Mouse (Mus musculus) B cell, adult 67 days (primary cell): ENCODE results near the gene Olfr1110. TPM values are rescaled to one million over a fixed set of nuclear protein-coding genes. Genes with fewer than 3 reads are reported as not detected.

Source experiments
- total RNA-seq, 2 experiments: library from RNA; stranded (reverse); gene quantifications; 4 replicates each; pipeline ENCODE4 v1.2.4; 2023

Gene Olfr1110
- total RNA-seq = not detected

GRCm38 (mm10) chr2:87140200-87140599, at the start of gene Olfr1110:
Gene Olfr1110, minus strand, starts transcription at chr2:87140300.

GRCm38 (mm10) chr2:87187498-87187897, 47.4 kb upstream of the Olfr1110 start, which contains the start of gene Olfr1112:
Gene Olfr1112, plus strand, starts transcription at chr2:87187798.

GRCm38 (mm10) chr2:87152524-87152923, 12.4 kb upstream of the Olfr1110 start, which contains the start of gene Olfr1111:
Gene Olfr1111, minus strand, starts transcription at chr2:87152624.

GRCm38 (mm10) chr2:87114467-87114866, 25.6 kb downstream of the Olfr1110 start, which contains the start of gene Olfr259:
Gene Olfr259, minus strand, starts transcription at chr2:87114567.

GRCm38 (mm10) chr2:87095908-87096307, 44.2 kb downstream of the Olfr1110 start, which contains the start of gene Olfr1109:
Gene Olfr1109, minus strand, starts transcription at chr2:87096008.

Other genes with a start within 250 kb of the Olfr1110 start
- not detected for gene Olfr1097, start 248.1 kb downstream of the Olfr1110 start, total RNA-seq
- not detected for gene Olfr1098, start 215.8 kb downstream of the Olfr1110 start, total RNA-seq
- gene Olfr1099, start 179.6 kb downstream of the Olfr1110 start, total RNA-seq = not detected
- not detected for gene Olfr1100, start 160.3 kb downstream of the Olfr1110 start, total RNA-seq
- not detected for gene Olfr1101, start 149.1 kb downstream of the Olfr1110 start, total RNA-seq
- gene Olfr1102, start 141.9 kb downstream of the Olfr1110 start, total RNA-seq = not detected
- not detected for gene Olfr1104, start 113.2 kb downstream of the Olfr1110 start, total RNA-seq
- gene Olfr1105, start 103.8 kb downstream of the Olfr1110 start, total RNA-seq = not detected
- not detected for gene Olfr1106, start 88.0 kb downstream of the Olfr1110 start, total RNA-seq
- not detected for gene Olfr1107, start 64.5 kb downstream of the Olfr1110 start, total RNA-seq
- not detected for gene Olfr1109, start 44.3 kb downstream of the Olfr1110 start, total RNA-seq
- gene Olfr259, start 25.7 kb downstream of the Olfr1110 start, total RNA-seq = not detected
- gene Olfr1111, start 12.3 kb upstream of the Olfr1110 start, total RNA-seq = not detected
- not detected for gene Olfr1112, start 47.5 kb upstream of the Olfr1110 start, total RNA-seq
- gene Olfr1113, start 68.7 kb upstream of the Olfr1110 start, total RNA-seq = not detected
- not detected for gene Olfr1115, start 107.7 kb upstream of the Olfr1110 start, total RNA-seq
- gene Olfr1116, start 127.2 kb upstream of the Olfr1110 start, total RNA-seq = not detected
- gene Olfr1118, start 167.3 kb upstream of the Olfr1110 start, total RNA-seq = not detected
- gene Olfr1120, start 214.5 kb upstream of the Olfr1110 start, total RNA-seq = not detected
- gene Olfr1121, start 229.6 kb upstream of the Olfr1110 start, total RNA-seq = not detected
- not detected for gene Olfr1122, start 245.5 kb upstream of the Olfr1110 start, total RNA-seq